In the genomic region with DNA sequence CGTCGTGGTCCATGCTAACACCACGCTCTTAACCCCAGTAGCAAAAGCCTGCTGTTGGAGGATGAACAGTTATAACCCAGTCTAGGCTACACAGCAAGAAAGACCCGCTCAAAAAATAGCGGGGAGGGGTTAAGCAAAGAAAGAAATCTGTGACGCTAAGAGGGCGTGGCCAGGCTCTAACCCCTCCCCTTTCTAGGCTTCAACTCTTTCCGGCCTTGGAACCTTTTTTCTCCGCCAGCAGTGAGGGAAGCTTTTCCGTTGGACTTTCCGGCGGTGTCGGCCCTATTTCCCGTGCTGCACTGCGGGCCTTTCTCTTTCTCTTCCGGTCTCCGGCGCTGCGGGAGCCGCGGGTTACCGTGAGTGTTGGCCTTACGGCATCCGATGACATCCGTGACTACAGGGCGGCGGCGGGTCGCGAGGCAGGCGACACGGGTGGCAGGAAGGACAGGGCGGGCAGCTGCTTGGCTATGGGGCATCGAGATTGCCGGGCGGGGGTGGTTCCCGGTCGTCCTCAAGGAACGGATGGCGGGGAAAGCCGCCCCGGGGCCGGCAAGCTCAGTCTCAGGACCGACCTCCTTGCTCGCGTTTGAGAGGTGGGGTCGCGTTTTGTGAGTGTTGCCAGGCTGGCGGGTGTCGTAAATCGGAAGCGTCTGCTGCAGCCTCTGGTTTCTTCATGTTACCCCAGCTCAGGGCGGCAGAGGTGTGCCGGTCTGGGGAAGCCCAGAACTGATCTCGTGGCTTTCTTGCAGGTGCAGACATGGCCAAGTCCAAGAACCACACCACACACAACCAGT, we compare ENCODE assay signal across 8 mouse cellular contexts. TPM values are rescaled to one million over a fixed set of nuclear protein-coding genes. Genes with fewer than 3 reads are reported as not detected.
DNase-seq lines count a peak whose midpoint lies in the region; ATAC-seq and TF ChIP-seq lines count a peak whose summit lies in the region.

Rpl29 (plus strand) TSS at position 234 of the 794 bp plus-strand sequence.

- peak within 1 kb of the TSS; percentile 96 for H3K4me3 ChIP-seq in forebrain, embryonic 10.5 days
- H3K4me3 ChIP-seq in heart, embryonic 15.5 days, result peak within 1 kb of the TSS; percentile 86
- H3K4me3 ChIP-seq in liver, embryonic 14.5 days (ENCODE audit: insufficient read depth in 1 of 2, low read depth in 2 of 2, low read length in 2 of 2), result peak within 1 kb of the TSS; percentile 76 to 94
- peak within 1 kb of the TSS; percentile 79 for H3K4me3 ChIP-seq in neural tube, embryonic 11.5 days (ENCODE audit: low read depth, low read length)
- peak within 1 kb of the TSS; percentile 47 for H3K4me3 ChIP-seq in stomach, postnatal 0 days (ENCODE audit: low read depth, low read length)

- no peak for TF ChIP-seq CTCF in liver, embryonic 14.5 days (IDR thresholded peaks at IDR 0.05; ENCODE audit: low read depth)
- no peak for TF ChIP-seq CTCF in stomach, postnatal 0 days (IDR thresholded peaks at IDR 0.05; ENCODE audit: low read depth)

- peaks cover 42% of the 10 kb centered on the region for H3K36me3 ChIP-seq in forebrain, embryonic 10.5 days (replicated peaks)
- peaks cover 30% of the 10 kb centered on the region for H3K36me3 ChIP-seq in heart, embryonic 15.5 days
- H3K36me3 ChIP-seq in liver, embryonic 14.5 days (replicated peaks; ENCODE audit: control insufficient read depth, insufficient read depth, low read depth), result peaks cover 28% of the 10 kb centered on the region
- peaks cover 11% of the 10 kb centered on the region for H3K36me3 ChIP-seq in neural tube, embryonic 11.5 days (ENCODE audit: control insufficient read depth, insufficient read depth, low read length)
- peaks cover 8% of the 10 kb centered on the region for H3K36me3 ChIP-seq in stomach, postnatal 0 days (ENCODE audit: control insufficient read depth, insufficient read depth, low read length)

- H3K9ac ChIP-seq in heart, embryonic 15.5 days, result peak within 1 kb of the TSS; percentile 98
- H3K9ac ChIP-seq in liver, embryonic 14.5 days (replicated peaks), result peak within 1 kb of the TSS; percentile 87
- peak within 1 kb of the TSS; percentile 98 for H3K9ac ChIP-seq in neural tube, embryonic 11.5 days (ENCODE audit: low read length)
- peak within 1 kb of the TSS; percentile 75 for H3K9ac ChIP-seq in stomach, postnatal 0 days (ENCODE audit: low read length)

- H3K27me3 ChIP-seq in forebrain, embryonic 10.5 days (ENCODE audit: poor library complexity, severe bottlenecking), result no peaks in the 10 kb centered on the region
- no peaks in the 10 kb centered on the region for H3K27me3 ChIP-seq in heart, embryonic 15.5 days
- no peaks in the 10 kb centered on the region for H3K27me3 ChIP-seq in liver, embryonic 14.5 days (ENCODE audit: control insufficient read depth, insufficient read depth, low read length)
- no peaks in the 10 kb centered on the region for H3K27me3 ChIP-seq in neural tube, embryonic 11.5 days (ENCODE audit: control insufficient read depth, insufficient read depth, low read length)
- H3K27me3 ChIP-seq in stomach, postnatal 0 days (ENCODE audit: control insufficient read depth, insufficient read depth, low read length), result no peaks in the 10 kb centered on the region

- WGBS in forebrain, embryonic 10.5 days, result under 1% methylated on average over 55 of the region's 55 CpGs
- under 1% methylated on average over 55 of the region's 55 CpGs for WGBS in heart, embryonic 15.5 days
- under 1% methylated on average over 55 of the region's 55 CpGs for WGBS in liver, embryonic 14.5 days (ENCODE audit: insufficient replicate concordance)
- WGBS in neural tube, embryonic 11.5 days, result 0% methylated on average over 55 of the region's 55 CpGs
- under 1% methylated on average over 55 of the region's 55 CpGs for WGBS in stomach, postnatal 0 days

- H3K27ac ChIP-seq in forebrain, embryonic 10.5 days, result peak within 1 kb of the TSS; percentile 99
- peak within 1 kb of the TSS; percentile 96 for H3K27ac ChIP-seq in heart, embryonic 15.5 days
- H3K27ac ChIP-seq in liver, embryonic 14.5 days, result peak within 1 kb of the TSS; percentile 60
- peak within 1 kb of the TSS; percentile 78 for H3K27ac ChIP-seq in neural tube, embryonic 11.5 days (ENCODE audit: low read depth, low read length)
- peak within 1 kb of the TSS; percentile 87 for H3K27ac ChIP-seq in stomach, postnatal 0 days (replicated peaks)

- peak; percentile 96 for ATAC-seq in CD4-positive, CD25-positive, alpha-beta regulatory T cell, adult 4 months
- peak; percentile 92 for ATAC-seq in heart, embryonic 15.5 days (replicated peaks; ENCODE audit: insufficient number of reproducible peaks, insufficient read depth, low FRiP score, low read depth)
- peak; percentile 85 for ATAC-seq in liver, embryonic 14.5 days (ENCODE audit: insufficient read depth)
- peak; percentile 85 for ATAC-seq in neural tube, embryonic 11.5 days (ENCODE audit: insufficient read depth, low FRiP score, low TSS enrichment)
- ATAC-seq in stomach, postnatal 0 days (ENCODE audit: low FRiP score, low TSS enrichment), result peak; percentile 90

- peak within 1 kb of the TSS; percentile 76 for H3K4me2 ChIP-seq in heart, embryonic 15.5 days
- H3K4me2 ChIP-seq in liver, embryonic 14.5 days (ENCODE audit: low read depth), result peak within 1 kb of the TSS; percentile 79
- H3K4me2 ChIP-seq in neural tube, embryonic 11.5 days (ENCODE audit: low read depth), result peak within 1 kb of the TSS; percentile 79
- peak within 1 kb of the TSS; percentile 79 for H3K4me2 ChIP-seq in stomach, postnatal 0 days (replicated peaks; ENCODE audit: low read depth)

- no peaks in the 10 kb centered on the region for H3K9me3 ChIP-seq in forebrain, embryonic 10.5 days
- H3K9me3 ChIP-seq in heart, embryonic 15.5 days (replicated peaks), result no peaks in the 10 kb centered on the region
- no peaks in the 10 kb centered on the region for H3K9me3 ChIP-seq in liver, embryonic 14.5 days (ENCODE audit: control insufficient read depth, low read length)
- no peaks in the 10 kb centered on the region for H3K9me3 ChIP-seq in neural tube, embryonic 11.5 days (ENCODE audit: control insufficient read depth, low read length)
- no peaks in the 10 kb centered on the region for H3K9me3 ChIP-seq in stomach, postnatal 0 days (ENCODE audit: control insufficient read depth, low read length)

- H3K4me1 ChIP-seq in forebrain, embryonic 10.5 days, result peaks cover 20% of the 10 kb centered on the region
- H3K4me1 ChIP-seq in heart, embryonic 15.5 days (replicated peaks), result peaks cover 22% of the 10 kb centered on the region
- peaks cover 11 to 32% of the 10 kb centered on the region in 2 experiments for H3K4me1 ChIP-seq in liver, embryonic 14.5 days (replicated peaks; ENCODE audit: control insufficient read depth in 2 of 2, insufficient read depth in 2 of 2, low read length in 1 of 2)
- H3K4me1 ChIP-seq in neural tube, embryonic 11.5 days (ENCODE audit: control insufficient read depth, insufficient read depth, low read length), result peaks cover 7% of the 10 kb centered on the region
- H3K4me1 ChIP-seq in stomach, postnatal 0 days (replicated peaks; ENCODE audit: control insufficient read depth, insufficient read depth), result no peaks in the 10 kb centered on the region

- 0 out of 2 replicates have a peak, but pooled peaks have one; percentile 21 for TF ChIP-seq EP300 in liver, embryonic 14.5 days (IDR thresholded peaks at IDR 0.05; ENCODE audit: low read depth)
- peak; percentile 80 for TF ChIP-seq EP300 in stomach, postnatal 0 days (optimal IDR thresholded peaks at IDR 0.05)

- peak; percentile 78 for DNase-seq in c-Kit-negative CD71-positive TER-119-positive erythroid progenitor cells, embryonic 14.5 days (ENCODE audit: low read depth, low spot score)
- DNase-seq in forebrain, embryonic 10.5 days (ENCODE audit: extremely low spot score, low spot score), result peak; percentile 92
- DNase-seq in kidney, postnatal 25 days, result peak; percentile 96 to 98
- peak; percentile 87 to 91 (median 88) for DNase-seq in liver, embryonic 14.5 days (ENCODE audit: low read depth in 3 of 3, low spot score in 3 of 3)
- peak; percentile 97 for DNase-seq in neural tube, embryonic 11.5 days (ENCODE audit: low spot score)
- DNase-seq in stomach, postnatal 0 days (ENCODE audit: low spot score), result peak; percentile 93

RNA-seq across cellular contexts. Expression of gene Rpl29, which starts in this region (rescaled TPM):
- polyA plus RNA-seq in CD4-positive, CD25-positive, alpha-beta regulatory T cell, adult 4 months (2017; shearing (Covaris generic)), result 1,000 to 10,000 TPM; 1,164 to 1,338 TPM
- polyA plus RNA-seq in forebrain, embryonic 10.5 days (2016; fragmentation: Nextera tagmentation; extraction: Ambion mirVana), result 1,043 and 1,081 TPM in 2 replicates
- 532 and 533 TPM in 2 replicates for polyA plus RNA-seq in heart, embryonic 15.5 days (2015; fragmentation: Nextera tagmentation; extraction: Ambion mirVana)
- 718 and 743 TPM in 2 replicates for polyA plus RNA-seq in liver, embryonic 14.5 days (2012; rRNA removed)
- polyA plus RNA-seq in liver, embryonic 14.5 days (2014; fragmentation: Nextera tagmentation; extraction: Ambion mirVana), result 713 and 720 TPM in 2 replicates
- 844 and 856 TPM in 2 replicates for polyA plus RNA-seq in neural tube, embryonic 11.5 days (2014; fragmentation: Nextera tagmentation; extraction: Ambion mirVana)
- polyA plus RNA-seq in stomach, postnatal 0 days (2015; fragmentation: Nextera tagmentation; extraction: Ambion mirVana), result 810 and 847 TPM in 2 replicates

Comparison
In these comparisons a context has a peak if more than half of its experiments do, and no peak if none do; other contexts are left out.
1. Peak in every context shown above with its lines: DNase-seq, ATAC-seq, H3K4me3 ChIP-seq and H3K27ac ChIP-seq.